27 mouse cellular contexts compared by ENCODE assay signal in genomic region chr1:179010756-179011155, GRCm38 (mm10).
DNase-seq lines count a peak whose midpoint lies in the region; ATAC-seq and TF ChIP-seq lines count a peak whose summit lies in the region.
"Had no signal": no experiment of that assay in that cellular context is flagged by ENCODE, and none has a peak within 500 bp of the region (broad histone marks: within the 10 kb centered on the region; RNA-seq: fewer than 3 reads in every experiment).

No protein-coding gene starts in this region.

- H3K4me3 ChIP-seq in midbrain, embryonic 14.5 days (replicated peaks; ENCODE audit: low read depth, low read length), result no peak overlapping the region
- H3K4me3 ChIP-seq in midbrain, embryonic 15.5 days, result no peak overlapping the region
- no peak overlapping the region for H3K4me3 ChIP-seq in midbrain, postnatal 0 days (ENCODE audit: low read depth, low read length)
- H3K4me3 ChIP-seq: forebrain, embryonic 10.5 days; heart, embryonic 12.5 days; hindbrain, embryonic 10.5 days; intestine, embryonic 15.5 days; layer of hippocampus, adult 2 months; liver, embryonic 13.5 days; midbrain, embryonic 10.5 days had no signal

- H3K4me1 ChIP-seq in midbrain, embryonic 14.5 days (ENCODE audit: control insufficient read depth, insufficient read depth, low read length), result no peaks in the 10 kb centered on the region
- no peaks in the 10 kb centered on the region for H3K4me1 ChIP-seq in midbrain, embryonic 15.5 days
- H3K4me1 ChIP-seq in midbrain, postnatal 0 days (ENCODE audit: insufficient read depth, low read length), result no peaks in the 10 kb centered on the region
- H3K4me1 ChIP-seq: intestine, embryonic 15.5 days; liver, embryonic 13.5 days had no signal

- WGBS in midbrain, embryonic 14.5 days, result 87% methylated on average over 3 of the region's 3 CpGs
- WGBS in midbrain, embryonic 15.5 days, result 84% methylated on average over 3 of the region's 3 CpGs
- WGBS in midbrain, postnatal 0 days, result 89% methylated on average over 3 of the region's 3 CpGs

- H3K27me3 ChIP-seq in midbrain, embryonic 14.5 days (ENCODE audit: control insufficient read depth, insufficient read depth, low read length), result no peaks in the 10 kb centered on the region
- no peaks in the 10 kb centered on the region for H3K27me3 ChIP-seq in midbrain, embryonic 15.5 days (replicated peaks)
- no peaks in the 10 kb centered on the region for H3K27me3 ChIP-seq in midbrain, postnatal 0 days (ENCODE audit: insufficient read depth, low read length)
- H3K27me3 ChIP-seq: heart, embryonic 12.5 days; intestine, embryonic 15.5 days; liver, embryonic 13.5 days; Patski had no signal

- peak; percentile 14 for DNase-seq in midbrain, embryonic 14.5 days
- peak; percentile 61 for DNase-seq in NIH3T3 (ENCODE audit: low read depth)
- DNase-seq in Muller cell, postnatal 12 days (ENCODE audit: inconsistent ontology term), result no peak
- no peak for DNase-seq in midbrain, postnatal 0 days (ENCODE audit: low spot score)
- DNase-seq: adrenal gland, postnatal 36 days; cerebellum, adult 8-10 months; gastrocnemius, postnatal 36 days; heart, postnatal 10 days; kidney, adult 9 months; kidney, postnatal 25 days; liver, embryonic 13.5 days; lung, adult 2 months; lung, postnatal 14 days; thymus, adult 18-20 months; thymus, postnatal 36 days had no signal

- no peak overlapping the region for H3K27ac ChIP-seq in midbrain, embryonic 14.5 days (replicated peaks; ENCODE audit: low read depth, low read length)
- H3K27ac ChIP-seq in midbrain, embryonic 15.5 days, result no peak overlapping the region
- no peak overlapping the region for H3K27ac ChIP-seq in midbrain, postnatal 0 days (ENCODE audit: low read depth, low read length)
- H3K27ac ChIP-seq: hindbrain, embryonic 10.5 days; intestine, embryonic 15.5 days; layer of hippocampus, adult 2 months; liver, embryonic 13.5 days; midbrain, embryonic 10.5 days had no signal

- H3K4me2 ChIP-seq in midbrain, embryonic 14.5 days (ENCODE audit: low read length), result no peak overlapping the region
- H3K4me2 ChIP-seq in midbrain, embryonic 15.5 days, result no peak overlapping the region
- no peak overlapping the region for H3K4me2 ChIP-seq in midbrain, postnatal 0 days (ENCODE audit: low read depth, low read length, poor library complexity, severe bottlenecking)
- H3K4me2 ChIP-seq: heart, embryonic 12.5 days; intestine, embryonic 15.5 days; liver, embryonic 13.5 days had no signal

- H3K9ac ChIP-seq in midbrain, embryonic 14.5 days (replicated peaks; ENCODE audit: low read length), result no peak overlapping the region
- no peak overlapping the region for H3K9ac ChIP-seq in midbrain, embryonic 15.5 days
- no peak overlapping the region for H3K9ac ChIP-seq in midbrain, postnatal 0 days (replicated peaks; ENCODE audit: low read length, poor library complexity, severe bottlenecking)
- H3K9ac ChIP-seq: heart, embryonic 12.5 days; intestine, embryonic 15.5 days; liver, embryonic 13.5 days had no signal

- no peak for ATAC-seq in midbrain, embryonic 14.5 days (ENCODE audit: low FRiP score, low TSS enrichment)
- no peak; the same call in 1 of the 2 replicates for ATAC-seq in midbrain, embryonic 15.5 days (replicated peaks)
- peak; percentile 69 for ATAC-seq in common myeloid progenitor, adult 5-6 weeks (replicated peaks; ENCODE audit: low read depth, poor library complexity, severe bottlenecking)
- ATAC-seq in megakaryocyte progenitor cell, adult 5-6 weeks (replicated peaks; ENCODE audit: poor library complexity), result peak; percentile 83
- no peak for ATAC-seq in midbrain, postnatal 0 days (ENCODE audit: low FRiP score)
- ATAC-seq: forebrain, embryonic 16.5 days; hindbrain, embryonic 16.5 days; intestine, embryonic 15.5 days; Patski had no signal

- H3K36me3 ChIP-seq in midbrain, embryonic 14.5 days (ENCODE audit: control insufficient read depth, insufficient read depth, low read length), result no peaks in the 10 kb centered on the region
- no peaks in the 10 kb centered on the region for H3K36me3 ChIP-seq in midbrain, embryonic 15.5 days (replicated peaks)
- H3K36me3 ChIP-seq in midbrain, postnatal 0 days (ENCODE audit: insufficient read depth, low read length), result no peaks in the 10 kb centered on the region
- H3K36me3 ChIP-seq: forebrain, embryonic 10.5 days; heart, embryonic 12.5 days; hindbrain, embryonic 10.5 days; intestine, embryonic 15.5 days; liver, embryonic 13.5 days; midbrain, embryonic 10.5 days had no signal

- H3K9me3 ChIP-seq in midbrain, embryonic 14.5 days (ENCODE audit: control insufficient read depth, low read length), result no peaks in the 10 kb centered on the region
- H3K9me3 ChIP-seq in midbrain, embryonic 15.5 days, result no peaks in the 10 kb centered on the region
- H3K9me3 ChIP-seq in midbrain, postnatal 0 days (ENCODE audit: low read length), result no peaks in the 10 kb centered on the region
- H3K9me3 ChIP-seq: forebrain, embryonic 10.5 days; heart, embryonic 12.5 days; hindbrain, embryonic 10.5 days; intestine, embryonic 15.5 days; liver, embryonic 13.5 days; midbrain, embryonic 10.5 days had no signal

- no peak for TF ChIP-seq CTCF in midbrain, postnatal 0 days (IDR thresholded peaks at IDR 0.05)

Comparison
In these comparisons a context has a peak if more than half of its experiments do, and no peak if none do; other contexts are left out.
1. DNase-seq: peak in midbrain, embryonic 14.5 days (single experiment) and NIH3T3 (single experiment); none in Muller cell, postnatal 12 days (single experiment) and midbrain, postnatal 0 days (single experiment).
2. ATAC-seq: peak in common myeloid progenitor, adult 5-6 weeks (single experiment) and megakaryocyte progenitor cell, adult 5-6 weeks (single experiment); none in midbrain, embryonic 14.5 days (single experiment), midbrain, embryonic 15.5 days (single experiment) and midbrain, postnatal 0 days (single experiment).